Mouse (Mus musculus) A20 (cell line): ENCODE data around the gene Fam129a.
A peak's percentile ranks its signal among the peaks of the same experiment; 100 is the strongest.

ENCODE experiments used
- DNase-seq: peaks from one replicate; pipeline ENCODE4 v3.0.0-alpha.2; 2011; ENCODE audit warnings: low read depth, low spot score

The Fam129a gene

DNA sequence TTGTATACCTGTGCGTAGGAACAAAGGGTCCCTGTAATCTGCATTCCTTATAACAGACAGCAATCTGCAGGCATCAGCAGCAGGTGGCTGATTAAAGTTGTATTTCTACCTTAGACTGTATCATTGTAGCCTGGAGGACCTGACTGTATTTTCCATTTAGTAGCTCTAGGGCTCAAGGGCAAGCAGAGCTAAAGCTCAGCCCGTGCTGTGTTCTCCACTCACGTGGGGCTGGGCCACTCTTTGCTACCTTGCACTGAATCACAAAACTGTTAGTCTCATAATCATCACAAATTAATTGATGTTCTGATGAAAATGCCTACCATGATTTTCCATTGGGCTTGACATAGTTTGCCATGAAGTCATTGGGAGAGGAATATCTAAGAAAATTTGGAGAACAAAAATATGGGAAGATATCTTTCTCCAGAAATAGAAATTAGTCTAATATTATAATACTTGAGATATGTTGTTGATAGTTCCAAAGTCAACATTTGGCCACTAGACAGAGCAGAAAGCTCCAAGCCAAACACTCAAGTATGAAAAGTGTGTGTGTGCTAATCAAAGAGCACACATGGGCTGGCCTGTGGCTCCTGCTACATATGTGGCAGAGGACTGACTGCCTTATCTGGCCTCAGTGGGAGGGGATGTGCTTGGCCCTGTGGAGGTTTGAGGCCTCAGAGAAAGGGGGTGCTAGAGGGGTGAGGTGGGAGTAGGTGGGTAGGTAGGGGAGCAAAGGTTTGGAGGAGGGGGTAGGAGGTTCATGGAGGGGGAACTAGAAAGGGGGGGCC, 53.6 kb downstream of the Fam129a start:
- DNase-seq: no peak

DNA sequence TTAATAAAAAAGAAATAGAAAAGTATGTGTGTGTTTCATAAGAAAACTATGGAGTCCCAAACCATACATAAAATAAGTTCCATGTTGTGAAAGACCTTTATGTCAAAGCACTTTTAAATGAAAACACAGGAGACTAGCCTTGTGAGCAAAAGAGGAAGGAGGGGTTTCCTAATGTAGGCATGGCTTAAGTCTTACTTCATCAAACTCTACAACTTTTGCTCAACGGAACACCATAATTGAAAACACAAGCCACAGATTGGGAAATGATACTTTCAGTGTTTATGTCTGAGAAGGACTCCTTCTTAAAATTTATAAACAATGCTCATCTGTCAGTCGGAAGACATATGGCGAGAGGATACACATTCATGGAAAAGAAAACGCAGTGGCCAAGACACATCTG, 54.3 kb downstream of the Fam129a start:
- DNase-seq: no peak

DNA sequence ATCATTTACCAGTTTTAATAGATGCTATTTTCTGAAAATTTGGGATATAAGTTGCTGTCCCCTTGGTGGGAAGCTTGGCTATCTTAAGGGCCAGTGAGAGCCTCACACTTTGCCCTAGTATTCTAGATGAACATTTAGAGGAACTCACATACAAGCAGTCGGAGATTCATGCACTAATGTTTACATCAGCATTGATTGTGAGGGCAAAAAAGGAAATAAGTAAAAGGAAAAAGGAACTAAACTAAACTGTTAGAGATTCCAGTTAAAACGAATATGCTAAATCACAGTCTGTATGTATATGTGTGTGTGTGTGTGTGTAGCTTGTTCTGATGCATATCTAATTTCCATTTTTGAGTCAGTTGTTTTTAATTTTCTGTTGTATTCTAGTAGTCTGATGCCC, 54.7 kb downstream of the Fam129a start:
- DNase-seq: no peak

DNA sequence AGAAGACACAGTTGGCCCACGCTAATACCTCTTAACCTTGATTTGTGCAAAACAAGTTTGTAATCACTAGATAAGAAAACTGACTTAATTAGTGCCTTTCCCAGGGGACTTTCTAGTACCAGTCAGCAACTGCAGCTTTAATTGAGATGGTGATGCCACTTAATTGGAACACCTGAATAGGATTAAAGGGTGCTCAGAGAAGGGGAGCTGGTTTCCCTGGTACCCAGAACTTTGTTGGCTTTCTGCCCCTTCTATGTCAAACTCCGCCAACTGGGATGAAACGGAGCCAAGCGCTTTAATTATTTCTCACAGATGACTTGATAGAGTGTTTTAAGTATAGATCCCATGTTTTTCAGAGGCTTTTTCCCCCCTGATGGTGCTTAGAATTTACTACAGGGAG, 55.6 kb downstream of the Fam129a start:
- no peak for DNase-seq

DNA sequence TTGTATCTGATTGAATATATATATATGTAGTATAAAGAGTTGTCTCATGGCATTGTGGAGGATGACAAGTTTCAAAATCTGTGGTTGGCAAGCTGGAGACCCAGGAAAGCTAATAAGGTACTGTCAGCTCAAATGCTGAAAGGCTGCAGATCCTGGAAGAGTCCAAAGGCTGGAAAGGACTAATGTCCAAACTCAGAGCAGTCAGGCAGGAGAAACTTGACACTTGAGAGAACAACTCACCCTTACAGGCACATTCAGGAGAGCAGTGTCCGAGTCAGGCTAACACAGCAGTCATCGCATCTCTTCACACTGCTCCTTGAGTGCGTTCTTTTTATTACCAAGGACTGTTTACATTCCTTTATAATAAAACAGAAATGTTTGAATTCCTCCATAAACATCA, 56.2 kb downstream of the Fam129a start:
- DNase-seq: no peak

DNA sequence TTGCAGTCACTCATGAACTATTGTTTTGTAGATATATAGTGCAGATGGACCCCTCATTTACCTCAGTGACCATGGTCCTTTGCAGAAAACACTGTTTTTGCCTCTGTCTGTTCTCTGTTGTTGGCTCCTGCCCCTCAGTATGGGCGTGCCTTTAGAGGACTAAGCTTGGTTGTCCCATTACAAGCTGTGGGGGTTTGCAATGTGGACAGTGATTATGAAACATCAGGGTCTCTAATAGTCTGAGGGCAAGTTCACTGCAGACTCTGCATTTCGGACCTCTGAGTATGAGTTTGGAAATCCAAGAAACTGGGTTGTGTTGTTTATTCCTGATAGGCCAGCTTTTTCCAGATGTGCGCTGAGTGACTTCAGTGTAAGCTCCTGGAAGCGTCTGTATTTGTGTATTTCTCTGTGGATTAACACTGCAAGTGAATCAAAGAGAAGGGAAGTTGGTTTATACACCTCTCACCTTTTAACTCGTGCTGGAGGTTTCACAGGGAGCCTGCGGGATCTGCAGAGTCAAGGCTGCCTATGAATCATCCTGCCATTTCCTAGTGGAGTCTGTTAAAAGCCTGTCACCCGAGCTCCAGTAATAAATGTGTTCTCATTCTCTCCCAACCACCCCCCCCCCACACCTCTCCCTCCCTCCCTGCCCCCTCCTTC, 58.7 kb downstream of the Fam129a start:
- DNase-seq: no peak

DNA sequence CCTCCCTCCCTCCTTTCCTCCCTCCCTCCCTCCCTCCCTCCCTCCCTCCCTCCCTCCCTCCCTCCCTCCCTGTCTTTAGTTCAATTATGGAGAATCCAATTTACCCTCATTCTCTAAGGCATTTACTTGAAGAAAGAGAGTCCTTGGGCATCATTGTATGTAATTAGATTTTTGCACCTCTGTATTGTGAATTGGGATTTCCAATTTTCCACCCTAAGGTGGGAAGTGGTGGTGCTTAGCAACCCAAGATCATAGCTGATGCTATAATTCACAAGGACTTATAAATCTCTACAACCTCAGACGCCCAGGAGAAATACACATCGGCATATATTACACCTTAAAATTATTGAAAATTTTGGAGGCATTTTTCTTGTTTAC, 59.3 kb downstream of the Fam129a start:
- no peak for DNase-seq

DNA sequence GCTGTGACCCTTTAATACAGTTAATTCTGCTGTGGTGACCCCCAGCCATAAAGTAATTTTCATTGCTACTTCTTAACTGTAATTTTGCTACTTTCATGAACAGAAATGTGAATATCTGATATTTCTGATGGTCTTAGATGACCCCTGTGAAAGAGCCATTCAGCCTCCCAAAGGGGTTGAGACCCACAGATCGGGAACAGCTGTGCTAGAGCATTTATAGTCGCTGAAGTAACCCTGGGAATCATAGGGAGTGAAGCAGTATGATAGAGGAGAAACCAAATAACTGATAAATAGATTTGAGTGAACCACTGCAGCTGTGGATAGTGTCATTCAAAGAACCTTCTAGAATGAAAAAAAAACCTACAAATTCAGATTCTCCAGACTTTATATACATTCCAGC, 60.1 kb downstream of the Fam129a start:
- no peak for DNase-seq

DNA sequence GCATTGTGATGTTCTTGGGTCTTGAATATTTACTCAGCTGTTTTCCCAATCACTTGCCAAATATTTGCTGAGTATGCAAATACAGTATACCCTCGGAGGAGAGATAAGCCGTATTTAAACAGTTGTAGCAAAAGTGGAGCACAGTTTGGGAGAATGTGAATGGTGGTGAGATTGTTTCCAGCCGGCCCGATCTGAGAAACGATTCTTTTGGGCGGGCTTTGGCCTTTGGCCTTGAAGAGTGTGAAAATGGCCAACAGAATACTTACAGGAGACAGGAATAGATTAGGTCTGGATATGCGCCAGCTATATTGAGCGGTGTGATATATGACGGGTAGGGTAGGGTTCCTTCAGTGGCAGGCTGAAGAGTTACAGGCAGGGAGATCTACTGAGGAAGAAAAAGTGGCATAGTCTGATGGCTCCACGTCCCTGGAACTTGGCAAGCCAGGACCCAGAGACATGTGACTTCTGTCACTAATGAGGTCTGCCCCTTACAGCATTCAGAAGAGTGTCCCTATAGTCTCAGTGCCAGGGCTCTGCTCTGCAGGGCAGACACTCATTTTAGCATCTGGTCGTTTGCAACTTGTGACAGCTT, 60.8 kb downstream of the Fam129a start:
- no peak for DNase-seq

DNA sequence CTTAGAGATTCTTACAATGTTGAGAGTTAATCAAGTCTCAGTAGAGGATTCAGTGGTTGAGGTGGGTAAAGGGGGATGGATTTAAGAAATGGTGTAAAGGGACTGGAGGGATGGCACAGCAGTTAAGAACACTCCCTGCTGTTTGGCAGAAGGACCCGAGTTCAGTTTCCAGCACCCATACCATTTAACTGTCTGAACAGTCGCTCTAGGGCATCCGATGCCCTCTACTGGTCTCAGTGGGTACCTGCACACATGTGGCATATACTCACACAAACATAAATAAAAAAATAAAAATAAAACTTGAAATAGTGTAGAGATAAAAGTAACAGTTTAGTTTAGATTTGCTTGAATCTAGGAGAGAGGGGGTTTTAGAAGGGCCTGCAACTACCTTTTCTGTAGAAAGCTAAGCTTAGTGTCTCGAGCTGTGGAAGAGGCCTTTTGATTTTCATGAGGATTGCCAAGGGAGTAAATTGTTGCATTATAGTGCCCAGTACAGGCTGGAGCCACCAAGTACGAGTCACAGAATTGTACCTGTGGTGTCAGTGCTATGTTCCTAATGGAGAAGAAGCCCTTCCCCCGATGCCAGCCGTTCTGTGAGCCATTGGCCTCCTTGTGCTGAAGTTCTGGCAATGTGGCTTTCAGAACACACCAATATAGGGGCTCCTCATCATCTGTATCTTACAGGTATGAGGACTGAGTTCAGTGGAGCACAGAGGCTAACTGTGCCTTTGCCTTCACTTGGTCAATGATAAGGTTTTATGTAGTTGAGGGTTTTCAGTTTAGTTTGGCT, 61.8 kb downstream of the Fam129a start:
- no peak for DNase-seq

DNA sequence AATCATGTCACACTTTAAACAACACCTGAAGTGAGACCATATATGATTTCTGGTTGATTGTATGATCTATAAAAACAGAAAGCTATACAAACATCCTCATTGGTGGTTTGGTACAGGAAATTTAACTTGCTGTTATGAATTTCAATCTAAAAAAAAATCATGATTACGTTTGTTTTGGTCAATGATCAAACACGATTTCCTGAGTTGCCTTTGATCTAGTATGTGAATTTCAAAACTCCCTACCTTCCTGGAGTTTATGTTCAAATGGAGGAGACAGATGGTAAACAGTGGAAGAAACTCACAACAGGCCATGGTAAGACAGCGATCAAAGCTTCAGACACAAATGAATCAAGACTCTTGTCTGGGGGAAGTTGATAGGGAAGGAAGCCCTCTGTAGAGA, 65.7 kb downstream of the Fam129a start:
- DNase-seq: no peak

DNA sequence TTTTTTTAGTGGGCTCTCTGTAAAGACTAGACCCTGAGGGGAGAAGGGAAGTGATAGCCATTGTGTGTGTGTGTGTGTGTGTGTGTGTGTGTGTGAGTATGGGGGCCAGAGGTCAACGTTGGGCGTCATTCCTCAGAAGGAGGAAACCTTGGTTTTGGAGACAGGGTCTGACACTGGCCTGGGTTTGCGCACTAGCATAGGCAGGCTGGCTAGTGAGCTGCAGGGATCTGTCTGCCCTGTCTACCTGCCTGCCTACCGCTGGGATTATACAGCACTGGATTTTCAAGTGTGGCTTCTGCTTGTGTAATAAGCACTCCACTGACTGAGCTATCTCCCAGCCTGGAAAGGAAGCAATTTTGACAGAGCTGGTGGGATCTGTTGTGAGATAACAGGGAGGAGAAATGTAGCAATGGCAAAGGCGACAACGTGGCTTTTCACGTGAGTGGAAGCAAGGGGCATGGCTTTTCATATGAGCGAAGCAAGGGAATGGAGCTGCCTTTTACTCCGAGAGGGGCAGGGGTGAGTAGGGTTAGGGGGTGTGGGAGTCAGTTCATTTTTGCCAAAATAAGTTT, 66.5 kb downstream of the Fam129a start:
- DNase-seq: no peak

DNA sequence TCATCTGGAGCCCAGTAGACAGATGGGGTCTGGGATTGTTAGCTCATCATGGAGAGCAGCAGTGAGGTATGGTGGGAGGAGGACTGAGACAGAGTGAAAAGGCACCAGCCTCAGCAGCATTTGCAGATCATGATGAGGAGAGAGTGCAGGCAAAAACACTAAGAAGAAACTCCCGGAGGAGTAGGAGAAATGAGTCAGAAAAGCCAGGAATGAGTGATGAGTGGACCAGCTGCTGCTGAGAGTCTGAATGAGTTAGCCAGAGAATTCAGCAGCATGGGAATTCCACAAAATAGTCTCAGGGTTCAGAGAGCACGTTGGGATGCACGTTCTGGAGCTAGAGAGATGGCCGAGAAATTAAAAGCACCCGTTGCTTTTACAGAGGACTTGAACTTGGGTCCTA, 67.4 kb downstream of the Fam129a start:
- no peak for DNase-seq

DNA sequence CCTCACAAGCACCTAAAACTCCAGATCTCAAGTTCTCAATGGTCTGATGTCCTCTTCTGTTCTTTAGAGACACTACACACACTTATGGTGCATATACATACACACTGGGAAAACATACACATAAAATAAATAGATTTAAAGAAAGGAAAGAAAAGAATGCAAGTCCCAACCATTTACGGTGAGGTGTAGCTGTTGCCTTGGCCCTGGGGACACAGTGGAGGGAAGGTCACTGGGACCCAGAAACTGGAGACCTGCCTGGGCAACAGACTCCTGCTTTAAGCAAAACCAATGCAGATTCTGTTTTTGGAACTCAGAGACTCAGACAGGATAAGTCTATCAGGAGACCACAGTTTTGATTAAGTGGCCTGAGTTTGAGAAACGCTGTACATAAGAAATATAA, 67.8 kb downstream of the Fam129a start:
- DNase-seq: no peak

DNA sequence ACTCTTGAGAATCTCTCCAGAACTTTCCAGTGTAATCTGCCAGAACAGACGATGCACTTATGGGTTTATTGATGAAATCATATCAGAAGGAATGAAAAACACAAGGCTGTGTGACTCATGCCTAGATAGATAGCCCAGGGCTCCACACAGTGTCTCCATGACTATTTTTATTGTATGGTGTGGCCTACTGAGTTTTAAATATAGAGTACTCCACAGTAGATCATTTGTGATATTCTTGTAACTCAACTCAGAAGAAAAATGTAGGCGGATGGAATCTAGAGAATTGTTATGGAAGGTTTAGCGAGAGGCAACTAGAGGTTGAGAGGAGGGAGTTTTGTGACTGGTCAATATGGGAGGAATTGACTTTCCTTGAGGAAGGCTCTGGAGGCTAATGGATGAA, 75.4 kb downstream of the Fam129a start:
- no peak for DNase-seq

DNA sequence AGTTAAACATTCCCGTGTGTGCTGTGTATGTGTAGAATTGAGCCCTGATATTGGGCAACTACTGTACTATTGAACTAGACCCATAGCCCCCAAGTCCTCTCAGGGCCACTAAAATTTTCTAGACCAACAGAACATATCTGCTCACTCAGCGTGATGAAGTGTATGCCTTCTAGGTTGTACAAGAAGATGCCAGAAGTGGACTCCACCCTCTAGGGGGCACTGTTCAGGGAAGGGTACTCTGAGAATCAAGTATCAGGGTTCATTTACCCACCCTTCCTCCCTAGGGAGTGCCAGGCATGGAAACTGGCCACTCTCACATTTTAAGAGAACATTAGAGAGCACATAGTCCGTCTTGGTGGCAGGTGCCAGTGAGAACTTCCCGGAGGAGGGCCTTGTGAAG, 77.1 kb downstream of the Fam129a start:
- DNase-seq: peak; percentile 19

DNA sequence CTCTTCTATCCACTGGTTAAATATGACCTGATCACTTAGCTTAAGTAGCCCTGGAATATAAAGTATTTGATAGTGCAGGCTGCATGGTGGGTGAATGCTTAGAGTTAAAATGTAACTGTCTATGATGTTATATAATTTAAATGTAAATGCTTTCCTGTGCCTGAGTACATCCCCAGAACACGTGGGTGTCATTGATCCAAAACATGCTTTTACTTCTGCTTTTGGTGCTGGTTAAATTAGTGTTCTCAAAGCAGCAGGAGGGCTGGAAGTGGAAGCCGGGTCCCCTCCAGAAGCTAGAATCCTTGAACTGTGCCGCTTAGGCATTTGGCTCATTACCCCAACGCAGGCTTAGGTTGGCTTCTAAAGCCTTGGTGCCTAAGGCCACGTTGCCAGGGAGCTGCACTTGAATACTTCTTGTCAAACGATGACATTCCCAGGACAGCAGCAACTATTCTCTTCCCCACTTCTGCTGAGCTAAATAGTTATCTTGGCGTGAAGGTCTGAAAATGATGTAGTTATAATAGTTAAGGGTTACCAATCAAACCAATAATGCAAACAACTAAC, 86.1 kb downstream of the Fam129a start:
- DNase-seq: no peak

DNA sequence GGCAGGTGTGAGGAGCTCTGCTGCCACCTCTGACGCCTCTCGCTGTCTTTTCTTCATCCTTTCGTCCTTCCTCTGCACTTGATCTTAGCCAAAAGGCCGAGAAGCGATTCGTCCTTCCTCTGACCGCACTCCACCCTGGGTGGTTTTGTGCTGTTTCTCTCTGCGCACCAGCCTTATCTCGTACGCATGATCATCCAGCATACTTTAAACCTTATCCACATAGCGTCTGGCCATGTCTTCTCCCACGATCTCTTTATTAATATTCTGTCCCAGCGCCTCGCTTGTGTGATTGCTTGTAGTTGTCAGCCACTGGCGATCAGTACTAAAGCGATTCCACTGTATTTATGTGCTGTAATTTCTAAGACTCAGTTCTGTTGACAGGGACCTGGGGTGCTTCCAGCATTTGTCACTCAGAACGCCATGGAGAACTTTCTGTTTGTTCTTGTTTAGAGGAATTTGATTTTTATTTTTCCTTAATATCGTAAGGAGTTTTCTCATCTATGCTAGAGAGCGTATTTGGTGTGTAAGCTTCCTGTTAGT, 87.4 kb downstream of the Fam129a start:
- no peak for DNase-seq

DNA sequence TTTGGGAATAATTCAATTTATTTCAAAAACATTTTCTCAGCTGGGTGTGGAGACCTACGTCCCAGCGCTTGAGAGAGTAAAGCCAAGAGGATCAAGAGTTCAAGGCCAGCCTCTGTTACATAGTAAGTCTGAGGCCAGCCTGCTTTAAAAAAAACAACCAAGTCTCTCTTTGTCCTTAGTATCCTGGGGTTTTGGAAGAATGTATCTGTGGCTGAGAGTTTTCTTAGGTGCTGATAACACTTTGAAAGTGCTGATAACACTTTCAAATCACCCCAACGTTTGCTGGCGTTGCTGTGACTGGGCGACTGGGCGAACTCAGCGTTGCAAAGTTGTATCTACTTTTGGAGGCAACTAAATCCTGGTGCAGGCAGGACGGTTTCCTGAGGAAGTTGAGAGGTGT, 88.7 kb downstream of the Fam129a start:
- no peak for DNase-seq

DNA sequence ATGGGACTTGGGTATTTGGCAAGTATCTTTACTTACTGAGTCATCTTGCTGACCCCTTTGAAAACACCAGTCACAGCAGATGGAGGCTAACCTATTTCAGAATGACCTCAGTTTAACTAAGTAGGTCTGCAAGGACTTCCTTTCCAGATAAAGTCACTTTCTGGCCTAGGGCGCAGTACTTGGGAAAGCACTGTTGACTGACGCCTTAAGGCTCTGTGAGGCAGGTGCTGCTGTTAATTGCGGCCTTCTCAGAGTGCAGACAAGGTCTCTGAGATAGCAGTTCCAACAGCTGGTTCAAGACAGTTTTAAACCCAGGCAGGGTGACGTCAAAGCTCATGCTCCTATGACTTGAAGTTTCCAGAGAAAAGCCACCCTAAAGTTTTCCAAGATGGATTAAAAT, 89.3 kb downstream of the Fam129a start:
- DNase-seq: no peak

DNA sequence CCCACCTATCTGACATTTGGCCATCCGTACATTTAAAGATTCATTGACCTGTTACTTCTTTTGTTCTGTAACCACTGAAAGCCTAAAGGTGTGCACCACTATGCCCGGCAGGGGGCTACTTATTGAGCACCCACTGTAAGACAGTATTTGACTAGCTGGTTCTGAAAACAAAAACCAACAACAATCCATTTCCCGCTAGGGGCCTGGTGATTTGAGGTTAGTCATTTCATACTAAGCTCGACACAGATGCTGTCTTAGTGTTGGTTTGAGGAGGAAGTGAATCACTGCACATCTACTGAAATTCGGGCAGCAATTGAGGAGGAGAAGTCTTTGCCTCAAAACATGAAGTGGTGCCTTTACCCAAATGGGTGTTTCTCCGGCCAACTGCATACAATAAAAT, 89.9 kb downstream of the Fam129a start:
- DNase-seq: peak; percentile 8
